Mouse (Mus musculus): ENCODE data around the gene Magohb. TPM values are rescaled to one million over a fixed set of nuclear protein-coding genes. Genes with fewer than 3 reads are reported as not detected.

Gene Magohb
- polyA plus RNA-seq, 1 experiment = 1.6 TPM

DNA sequence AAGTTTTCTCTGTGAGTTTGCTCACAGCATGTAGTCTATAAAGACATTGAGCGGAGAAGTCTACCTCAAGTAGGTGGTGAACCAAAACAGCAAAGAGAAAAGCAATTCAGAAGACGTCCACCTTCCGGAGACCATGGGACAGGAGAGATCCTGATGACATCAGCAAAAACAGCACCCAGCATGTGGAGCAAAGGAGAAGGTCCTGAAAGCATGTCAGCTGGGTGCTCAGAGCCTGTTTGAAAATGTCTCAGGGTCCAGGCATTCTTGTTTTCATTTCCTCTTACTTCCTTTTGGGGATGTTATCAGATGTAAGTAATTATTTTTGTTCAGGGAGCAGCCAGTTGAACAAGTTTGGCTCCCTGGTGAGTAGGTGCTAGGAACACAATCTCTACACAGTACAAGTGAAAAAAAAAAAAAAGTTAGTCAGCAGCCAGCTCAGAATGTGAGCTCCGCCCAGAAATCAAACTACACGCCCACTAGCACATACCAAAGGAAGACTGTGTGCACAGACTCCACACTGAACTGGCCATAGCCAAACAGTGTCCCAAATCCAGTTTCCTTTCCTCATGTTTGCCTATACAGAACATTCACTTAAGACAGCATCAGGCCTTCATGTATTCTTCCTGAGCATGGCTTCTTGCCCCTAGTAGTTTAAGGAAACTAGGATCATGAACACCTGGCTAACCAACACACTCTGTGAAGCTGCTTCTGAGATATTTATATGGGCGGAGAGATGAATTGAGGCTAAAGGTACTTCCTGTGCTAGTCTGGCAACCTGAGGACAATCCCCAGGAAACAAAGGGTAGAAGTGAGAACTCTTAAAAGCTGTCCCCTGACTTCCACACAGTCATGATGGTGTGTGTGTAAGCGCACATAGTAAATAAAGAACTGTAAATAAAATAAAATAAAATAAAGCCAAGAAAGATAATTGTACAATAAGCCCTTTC lies 23.4 kb upstream of the Magohb start:
- Histone ChIP-seq H3K4me1 (replicated peaks; ENCODE audit: control insufficient read depth, insufficient read depth, low read length) (no peaks in the 10 kb centered on the region), H3K36me3 (ENCODE audit: control insufficient read depth, insufficient read depth, low read length) (no peaks in the 10 kb centered on the region), H3K27me3 (ENCODE audit: control insufficient read depth, insufficient read depth, low read length) (no peaks in the 10 kb centered on the region), H3K4me3 (ENCODE audit: control insufficient read depth, insufficient read depth, low read length) (no peak overlapping the region), H3K27ac (ENCODE audit: control insufficient read depth, insufficient read depth, low read length) (no peak overlapping the region)
- TF ChIP-seq POLR2A (IDR thresholded peaks at IDR 0.05; ENCODE audit: control insufficient read depth, extremely low read depth, insufficient read depth, low read length, poor library complexity) = no peak
- no peak for TF ChIP-seq CTCF (IDR thresholded peaks at IDR 0.05; ENCODE audit: borderline replicate concordance, control insufficient read depth, extremely low read depth, insufficient read depth, low read length, poor library complexity)
- DNase-seq = no peak
- 87% methylated on average over 7 of the region's 7 CpGs for WGBS

GRCm38 (mm10) chr6:131308031-131308430 lies 15.0 kb upstream of the Magohb start:
- Histone ChIP-seq H3K27ac (ENCODE audit: control insufficient read depth, insufficient read depth, low read length) (no peak overlapping the region), H3K27me3 (ENCODE audit: control insufficient read depth, insufficient read depth, low read length) (no peaks in the 10 kb centered on the region), H3K36me3 (ENCODE audit: control insufficient read depth, insufficient read depth, low read length) (no peaks in the 10 kb centered on the region), H3K4me1 (replicated peaks; ENCODE audit: control insufficient read depth, insufficient read depth, low read length) (no peaks in the 10 kb centered on the region), H3K4me3 (ENCODE audit: control insufficient read depth, insufficient read depth, low read length) (no peak overlapping the region)
- DNase-seq = no peak
- 5% methylated on average over 3 of the region's 3 CpGs for WGBS
- TF ChIP-seq POLR2A (IDR thresholded peaks at IDR 0.05; ENCODE audit: control insufficient read depth, extremely low read depth, insufficient read depth, low read length, poor library complexity) = no peak
- no peak for TF ChIP-seq CTCF (IDR thresholded peaks at IDR 0.05; ENCODE audit: borderline replicate concordance, control insufficient read depth, extremely low read depth, insufficient read depth, low read length, poor library complexity)

DNA sequence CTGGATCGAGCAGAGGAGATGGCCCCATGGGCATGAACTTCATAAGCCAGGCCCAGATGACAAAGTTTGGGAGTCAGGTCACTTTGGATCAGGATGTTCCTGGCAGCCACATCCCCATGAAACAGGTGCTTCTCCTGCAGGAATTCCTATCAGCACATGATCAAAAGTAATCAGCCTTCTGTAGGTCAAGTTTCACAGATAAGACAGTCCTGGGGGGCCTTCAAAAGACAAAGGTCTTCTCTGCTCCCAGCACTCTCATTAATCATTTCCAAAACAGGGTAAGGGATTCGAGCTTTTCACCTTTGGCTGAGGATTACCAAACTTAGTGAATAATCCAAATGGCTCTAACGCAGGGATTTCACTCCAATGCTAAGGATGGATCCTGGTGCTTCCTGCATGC lies 11.7 kb upstream of the Magohb start:
- H3K4me3 ChIP-seq (ENCODE audit: control insufficient read depth, insufficient read depth, low read length) = no peak overlapping the region
- H3K27ac ChIP-seq (ENCODE audit: control insufficient read depth, insufficient read depth, low read length) = no peak overlapping the region
- H3K36me3 ChIP-seq (ENCODE audit: control insufficient read depth, insufficient read depth, low read length) = no peaks in the 10 kb centered on the region
- no peaks in the 10 kb centered on the region for H3K4me1 ChIP-seq (replicated peaks; ENCODE audit: control insufficient read depth, insufficient read depth, low read length)
- H3K27me3 ChIP-seq (ENCODE audit: control insufficient read depth, insufficient read depth, low read length) = no peaks in the 10 kb centered on the region
- TF ChIP-seq CTCF (IDR thresholded peaks at IDR 0.05; ENCODE audit: borderline replicate concordance, control insufficient read depth, extremely low read depth, insufficient read depth, low read length, poor library complexity) (no peak), POLR2A (IDR thresholded peaks at IDR 0.05; ENCODE audit: control insufficient read depth, extremely low read depth, insufficient read depth, low read length, poor library complexity) (no peak)
- no peak for DNase-seq
- 85% methylated on average over 3 of the region's 3 CpGs for WGBS

DNA sequence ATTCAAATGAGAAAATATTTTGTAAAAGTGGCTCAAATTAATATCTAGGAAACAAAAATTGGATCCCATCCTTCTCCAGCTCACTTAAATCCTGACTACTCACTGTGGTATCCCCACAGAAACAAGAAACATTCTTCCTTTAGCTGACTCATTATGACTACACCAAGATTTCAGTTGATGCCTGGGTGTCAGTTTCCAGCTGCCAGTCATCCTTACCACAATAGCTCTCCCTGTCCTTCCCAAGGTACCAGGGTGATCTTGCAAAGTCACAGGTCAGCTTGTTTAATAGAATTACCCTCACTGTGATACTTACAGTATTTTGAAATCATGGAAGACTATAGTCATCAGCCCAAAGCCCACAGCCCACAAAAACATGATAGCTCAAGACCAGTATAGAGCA lies 5.5 kb upstream of the Magohb start:
- no peak overlapping the region for H3K4me3 ChIP-seq (ENCODE audit: control insufficient read depth, insufficient read depth, low read length)
- no peak overlapping the region for H3K27ac ChIP-seq (ENCODE audit: control insufficient read depth, insufficient read depth, low read length)
- H3K4me1 ChIP-seq (replicated peaks; ENCODE audit: control insufficient read depth, insufficient read depth, low read length) = no peaks in the 10 kb centered on the region
- TF ChIP-seq CTCF (IDR thresholded peaks at IDR 0.05; ENCODE audit: borderline replicate concordance, control insufficient read depth, extremely low read depth, insufficient read depth, low read length, poor library complexity) (no peak), POLR2A (IDR thresholded peaks at IDR 0.05; ENCODE audit: control insufficient read depth, extremely low read depth, insufficient read depth, low read length, poor library complexity) (no peak)
- no peak for DNase-seq
- H3K36me3 ChIP-seq (ENCODE audit: control insufficient read depth, insufficient read depth, low read length) = no peaks in the 10 kb centered on the region
- H3K27me3 ChIP-seq (ENCODE audit: control insufficient read depth, insufficient read depth, low read length) = no peaks in the 10 kb centered on the region

DNA sequence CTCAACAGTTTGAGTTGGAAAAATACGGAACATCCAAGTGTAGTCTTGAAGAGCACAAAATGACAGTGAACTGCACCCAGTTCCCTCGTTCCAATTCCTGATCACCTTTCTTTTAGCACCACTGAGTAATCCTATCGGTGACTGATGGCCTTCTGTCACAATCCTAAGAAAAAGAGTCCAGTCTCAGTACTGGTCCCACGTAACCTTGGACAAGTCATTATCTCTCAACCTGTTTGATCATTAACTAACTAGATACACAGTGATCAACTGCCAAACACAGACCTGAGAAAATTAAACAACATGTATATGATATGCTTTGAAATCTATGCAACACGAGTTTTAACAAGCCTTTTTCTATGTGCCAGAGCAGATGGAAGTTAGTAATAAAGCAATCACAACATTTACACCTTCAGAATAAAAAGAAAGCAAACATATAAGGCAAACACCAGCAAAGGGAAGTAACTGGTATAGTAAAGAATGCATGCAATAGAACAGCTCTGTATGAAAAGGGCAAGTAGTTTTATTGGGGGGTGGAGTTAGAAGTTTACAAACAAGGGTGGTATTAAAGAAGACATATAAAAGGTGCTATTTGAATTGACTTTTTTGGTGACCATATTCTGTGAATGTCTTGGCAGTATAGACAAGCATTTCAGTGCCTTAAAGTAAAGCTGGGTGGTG lies 1.5 kb upstream of the Magohb start:
- Histone ChIP-seq H3K27ac (ENCODE audit: control insufficient read depth, insufficient read depth, low read length) (no peak overlapping the region), H3K4me1 (replicated peaks; ENCODE audit: control insufficient read depth, insufficient read depth, low read length) (peaks cover 3% of the 10 kb centered on the region; the same call in 1 of the 2 replicates), H3K4me3 (ENCODE audit: control insufficient read depth, insufficient read depth, low read length) (no peak overlapping the region), H3K27me3 (ENCODE audit: control insufficient read depth, insufficient read depth, low read length) (no peaks in the 10 kb centered on the region), H3K36me3 (ENCODE audit: control insufficient read depth, insufficient read depth, low read length) (no peaks in the 10 kb centered on the region)
- no peak for DNase-seq
- TF ChIP-seq CTCF (IDR thresholded peaks at IDR 0.05; ENCODE audit: borderline replicate concordance, control insufficient read depth, extremely low read depth, insufficient read depth, low read length, poor library complexity) (no peak), POLR2A (IDR thresholded peaks at IDR 0.05; ENCODE audit: control insufficient read depth, extremely low read depth, insufficient read depth, low read length, poor library complexity) (no peak)
- WGBS = 94% methylated on average over 5 of the region's 5 CpGs

DNA sequence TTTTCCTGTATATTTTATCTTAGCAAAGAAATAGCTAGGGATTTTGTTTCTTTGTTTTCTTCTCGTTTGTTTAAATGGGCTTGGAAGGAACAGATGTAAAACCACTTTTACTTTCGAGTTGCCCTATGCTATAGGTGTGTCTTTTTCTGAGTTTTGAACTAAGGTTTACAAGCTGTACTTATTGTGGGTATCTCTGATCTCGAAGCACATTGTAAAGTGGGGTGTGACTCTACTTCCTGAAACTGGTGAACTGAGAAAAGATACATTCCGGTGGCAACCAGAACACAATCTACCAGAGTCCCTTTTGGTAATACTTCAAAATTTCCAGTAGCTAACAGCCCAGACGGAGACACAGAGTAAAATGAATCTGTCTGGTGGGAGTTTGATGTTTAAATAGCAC lies 872 bp upstream of the Magohb start:
- no peaks in the 10 kb centered on the region for H3K36me3 ChIP-seq (ENCODE audit: control insufficient read depth, insufficient read depth, low read length)
- no peak for TF ChIP-seq CTCF (IDR thresholded peaks at IDR 0.05; ENCODE audit: borderline replicate concordance, control insufficient read depth, extremely low read depth, insufficient read depth, low read length, poor library complexity)
- no peak for TF ChIP-seq POLR2A (IDR thresholded peaks at IDR 0.05; ENCODE audit: control insufficient read depth, extremely low read depth, insufficient read depth, low read length, poor library complexity)
- no peak for DNase-seq
- H3K27me3 ChIP-seq (ENCODE audit: control insufficient read depth, insufficient read depth, low read length) = no peaks in the 10 kb centered on the region
- peaks cover 3% of the 10 kb centered on the region; the same call in 1 of the 2 replicates for H3K4me1 ChIP-seq (replicated peaks; ENCODE audit: control insufficient read depth, insufficient read depth, low read length)
- no peak overlapping the region for H3K27ac ChIP-seq (ENCODE audit: control insufficient read depth, insufficient read depth, low read length)
- WGBS = 50% methylated on average over 5 of the region's 5 CpGs
- no peak overlapping the region for H3K4me3 ChIP-seq (ENCODE audit: control insufficient read depth, insufficient read depth, low read length)
